Mouse (Mus musculus) midbrain, postnatal 0 days (tissue): Measurements from ENCODE around the gene Cc2d2b. TPM values are rescaled to one million over a fixed set of nuclear protein-coding genes. Genes with fewer than 3 reads are reported as not detected.

ENCODE experiments used
- ATAC-seq: fragments of 200-750 bp; cut with Nextera tagmentation; 2 replicates; pipeline ENCODE4 v1.8.0; 2017; ENCODE audit warnings: moderate number of reproducible peaks, mild to moderate bottlenecking, moderate TSS enrichment, moderate library complexity; ENCODE audit not compliant: low FRiP score
- DNase-seq: peaks from one replicate; pipeline ENCODE4 v3.0.0-alpha.2; 2015; ENCODE audit warnings: low spot score
- H3K27ac ChIP-seq: fragments of 300-500 bp; sonication (generic); 2 replicates; pipeline ENCODE4 v1.5.1; 2014; ENCODE audit warnings: low read depth, mild to moderate bottlenecking, low read length, mixed read lengths
- H3K27me3 ChIP-seq: fragments of 300-500 bp; sonication (generic); 2 replicates; pipeline ENCODE4 v1.6.1; 2014; ENCODE audit warnings: low read length, control low read depth, mixed read lengths; ENCODE audit not compliant: insufficient read depth
- H3K36me3 ChIP-seq: fragments of 300-500 bp; sonication (generic); 2 replicates; pipeline ENCODE4 v1.6.1; 2014; ENCODE audit warnings: low read length, control low read depth, mixed read lengths; ENCODE audit not compliant: insufficient read depth
- H3K4me1 ChIP-seq: fragments of 300-500 bp; sonication (generic); 2 replicates; pipeline ENCODE4 v1.6.1; 2014; ENCODE audit warnings: mild to moderate bottlenecking, control low read depth, antibody characterized with exemption, low read length, mixed read lengths; ENCODE audit not compliant: insufficient read depth
- H3K4me2 ChIP-seq: fragments of 300-500 bp; sonication (generic); 2 replicates; pipeline ENCODE4 v1.6.1; 2014; ENCODE audit warnings: low read depth, mild to moderate bottlenecking, low read length, mixed read lengths; ENCODE audit not compliant: poor library complexity, severe bottlenecking
- H3K4me3 ChIP-seq: fragments of 300-500 bp; sonication (generic); 2 replicates; pipeline ENCODE4 v1.5.1; 2014; ENCODE audit warnings: low read depth, mild to moderate bottlenecking, low read length, moderate library complexity
- H3K9ac ChIP-seq: fragments of 300-500 bp; sonication (generic); replicated peaks from 2 replicates; pipeline ENCODE4 v1.6.1; 2014; ENCODE audit warnings: mild to moderate bottlenecking, low read length, moderate library complexity, mixed read lengths; ENCODE audit not compliant: poor library complexity, severe bottlenecking
- H3K9me3 ChIP-seq: fragments of 300-500 bp; sonication (generic); 2 replicates; pipeline ENCODE4 v1.6.1; 2016; ENCODE audit warnings: low read length, control low read depth
- CTCF ChIP-seq: IDR thresholded peaks from 2 replicates; pipeline ENCODE4 v1.5.1; 2016; ENCODE audit warnings: antibody characterized with exemption, mild to moderate bottlenecking
- WGBS: fragments of 180-500 bp; shearing (Covaris S2); extraction: QIAGEN DNeasy Blood & Tissue Kit; methylation state at CpG from one replicate; pipeline ENCODE4 v1.1.7; 2014; 5-methylcytosine and 5-hydroxymethylcytosine counted together
- polyA plus RNA-seq: library from polyadenylated mRNA; unstranded; fragments of >200 nt; fragmentation: Nextera tagmentation; extraction: Ambion mirVana; gene quantifications from 2 replicates; pipeline ENCODE4 v1.2.1, GENCODE M21; 2015
- total RNA-seq: library from RNA; depleted of rRNA; stranded (reverse); fragments of >200 nt; gene quantifications from 2 replicates; pipeline ENCODE4 v1.2.3, GENCODE M21; 2014; rRNA removed

The Cc2d2b gene
- 0.57 TPM in 1 of 2 replicates, not detected in the other for total RNA-seq
- polyA plus RNA-seq: 0.28 and 0.31 TPM in 2 replicates

DNA sequence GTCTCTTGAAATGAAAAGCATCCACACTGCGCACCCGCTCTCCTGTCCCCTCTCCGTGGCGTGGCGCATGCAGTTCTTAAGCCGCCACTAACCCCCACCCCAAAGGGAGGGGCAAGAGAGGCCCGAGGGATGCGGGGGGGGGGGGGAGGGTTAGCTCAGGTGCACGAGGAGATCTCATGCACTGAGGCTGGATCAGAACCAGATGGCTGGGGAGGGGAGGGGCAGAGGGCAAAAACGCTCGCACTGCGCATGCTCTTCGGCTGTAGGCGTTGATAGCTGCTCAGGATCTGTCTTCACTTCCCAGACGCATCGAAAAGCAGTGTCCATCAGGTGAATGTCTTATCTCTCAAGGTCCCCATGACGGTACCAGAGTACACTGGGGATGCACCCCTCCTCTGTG is at the start of gene Cc2d2b:
TSS of gene Cc2d2b (plus strand) at position 195 of the 400 bp plus-strand sequence.
- Histone ChIP-seq H3K4me2 (no peak within 1 kb of the TSS), H3K27ac (no peak within 1 kb of the TSS), H3K36me3 (no peaks in the 10 kb centered on the region), H3K4me1 (no peaks in the 10 kb centered on the region), H3K27me3 (no peaks in the 10 kb centered on the region), H3K4me3 (no peak within 1 kb of the TSS), H3K9me3 (no peaks in the 10 kb centered on the region), H3K9ac (no peak within 1 kb of the TSS)
- TF ChIP-seq CTCF: no peak
- DNase-seq: no peak
- no peak for ATAC-seq
- 77% methylated on average over 14 of the region's 17 CpGs for WGBS

DNA sequence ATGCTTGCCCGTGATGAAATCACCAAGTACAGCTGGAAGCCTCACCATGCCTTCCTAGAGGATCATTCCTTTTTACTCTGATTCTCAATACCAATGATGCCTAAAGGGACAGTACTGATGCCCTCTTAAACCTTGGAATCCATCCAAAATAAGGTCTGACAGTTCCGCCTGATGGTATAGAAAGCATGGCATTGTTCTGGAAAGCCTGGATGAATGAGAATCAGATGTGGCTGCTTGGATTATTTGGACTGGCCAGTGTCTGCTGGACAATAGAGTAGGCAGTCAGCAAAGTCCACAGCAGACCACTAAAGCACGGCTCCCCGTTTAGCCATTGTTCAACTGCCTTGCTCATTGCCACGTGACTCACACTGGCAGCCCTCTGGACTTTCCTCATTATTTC is 48.7 kb upstream of the Cc2d2b start:
- H3K9me3 ChIP-seq: no peaks in the 10 kb centered on the region
- 28% methylated on average over 5 of the region's 5 CpGs for WGBS
- ATAC-seq (no peak), DNase-seq (no peak)
- H3K4me3 ChIP-seq: no peak overlapping the region
- H3K27me3 ChIP-seq: no peaks in the 10 kb centered on the region
- H3K27ac ChIP-seq: no peak overlapping the region
- no peaks in the 10 kb centered on the region for H3K36me3 ChIP-seq
- no peak overlapping the region for H3K9ac ChIP-seq
- H3K4me1 ChIP-seq: no peaks in the 10 kb centered on the region
- TF ChIP-seq CTCF: no peak
- no peak overlapping the region for H3K4me2 ChIP-seq

DNA sequence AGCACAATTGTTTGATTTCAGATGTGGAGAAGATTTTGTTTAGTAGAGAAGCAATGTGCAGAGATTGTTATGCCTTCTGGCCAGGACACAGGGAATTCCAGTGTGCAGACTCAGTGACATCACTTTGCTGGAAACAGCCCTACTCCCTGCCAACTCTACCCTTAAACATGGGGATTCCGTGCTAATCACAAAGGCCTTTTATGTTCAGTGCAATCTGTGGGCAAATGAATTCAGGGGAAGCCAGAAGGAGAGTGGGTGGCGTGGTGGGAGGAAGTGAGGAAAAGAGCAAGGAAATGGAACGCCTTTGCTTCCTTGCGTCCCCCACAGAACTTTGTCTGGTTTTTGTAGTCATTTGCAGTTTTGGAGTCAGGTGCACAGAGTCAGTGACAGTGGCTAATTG is 46.1 kb upstream of the Cc2d2b start:
- ATAC-seq (no peak), DNase-seq (peak; percentile 10)
- H3K9ac ChIP-seq: no peak overlapping the region
- no peaks in the 10 kb centered on the region for H3K4me1 ChIP-seq
- 44% methylated on average over 4 of the region's 4 CpGs for WGBS
- H3K36me3 ChIP-seq: no peaks in the 10 kb centered on the region
- H3K9me3 ChIP-seq: no peaks in the 10 kb centered on the region
- TF ChIP-seq CTCF: no peak
- H3K4me3 ChIP-seq: no peak overlapping the region
- no peaks in the 10 kb centered on the region for H3K27me3 ChIP-seq
- no peak overlapping the region for H3K4me2 ChIP-seq
- no peak overlapping the region for H3K27ac ChIP-seq

DNA sequence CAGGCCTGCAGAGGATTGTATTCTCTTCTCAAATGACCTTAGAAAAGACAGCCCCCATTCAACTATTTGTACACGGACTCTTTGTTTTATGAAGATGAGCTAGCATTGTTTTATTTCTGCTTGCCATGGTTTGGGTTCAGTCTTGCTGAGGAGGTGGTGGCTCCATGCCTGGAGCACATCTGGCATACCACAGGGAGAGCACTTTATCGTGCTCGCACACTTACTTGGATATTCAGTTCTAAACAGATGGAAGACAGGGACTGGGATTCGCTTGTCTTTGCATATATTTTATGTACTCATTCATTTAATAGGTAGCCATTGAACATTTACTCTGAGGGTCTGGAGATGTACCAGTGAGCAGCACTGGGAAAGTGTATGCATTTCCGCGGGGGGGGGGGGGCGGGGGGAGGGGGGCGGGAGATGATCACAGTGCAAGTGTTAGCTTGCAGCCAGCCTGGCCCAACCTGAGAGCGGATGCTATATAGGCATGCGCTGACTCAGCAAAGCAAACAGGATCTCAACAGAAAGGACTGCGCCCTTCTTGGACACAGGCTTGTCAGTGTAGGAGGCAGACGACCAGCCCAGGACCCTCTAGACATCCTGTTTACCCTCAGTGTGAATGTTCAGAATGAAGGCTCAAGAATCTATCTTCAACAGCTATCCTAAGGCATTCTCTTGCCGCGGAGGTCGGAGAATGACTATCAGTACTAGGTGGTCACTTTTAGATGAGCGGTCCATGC is 35.5 kb upstream of the Cc2d2b start:
- Histone ChIP-seq H3K4me3 (no peak overlapping the region), H3K27ac (no peak overlapping the region), H3K9me3 (no peaks in the 10 kb centered on the region), H3K9ac (no peak overlapping the region), H3K4me1 (no peaks in the 10 kb centered on the region), H3K36me3 (no peaks in the 10 kb centered on the region), H3K27me3 (no peaks in the 10 kb centered on the region), H3K4me2 (no peak overlapping the region)
- no peak for TF ChIP-seq CTCF
- ATAC-seq (no peak), DNase-seq (no peak)
- WGBS: 85% methylated on average over 16 of the region's 16 CpGs

DNA sequence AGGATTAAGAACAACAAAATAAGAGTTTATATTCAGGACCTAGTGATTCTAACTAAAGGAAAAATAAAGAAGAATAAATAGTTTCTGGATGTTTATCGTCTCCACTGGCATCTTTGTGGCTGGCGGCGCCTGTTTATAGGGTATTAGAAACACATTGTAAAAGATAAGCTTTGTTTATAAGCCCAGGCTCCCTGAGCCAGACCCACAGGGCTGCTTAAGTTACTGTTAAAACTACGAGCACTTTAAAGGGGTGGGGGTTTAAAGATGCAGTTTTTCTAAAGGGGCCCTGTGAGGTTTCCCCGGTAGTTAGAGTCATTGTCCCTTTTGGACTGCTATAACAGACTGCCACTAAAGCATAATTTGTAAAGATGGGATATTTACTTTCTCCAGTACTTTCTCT is 33.9 kb upstream of the Cc2d2b start:
- no peaks in the 10 kb centered on the region for H3K27me3 ChIP-seq
- H3K4me3 ChIP-seq: no peak overlapping the region
- H3K9me3 ChIP-seq: no peaks in the 10 kb centered on the region
- ATAC-seq (no peak), DNase-seq (no peak)
- no peak overlapping the region for H3K9ac ChIP-seq
- no peak overlapping the region for H3K4me2 ChIP-seq
- WGBS: 83% methylated on average over 5 of the region's 5 CpGs
- H3K36me3 ChIP-seq: no peaks in the 10 kb centered on the region
- H3K4me1 ChIP-seq: no peaks in the 10 kb centered on the region
- TF ChIP-seq CTCF: no peak
- no peak overlapping the region for H3K27ac ChIP-seq

DNA sequence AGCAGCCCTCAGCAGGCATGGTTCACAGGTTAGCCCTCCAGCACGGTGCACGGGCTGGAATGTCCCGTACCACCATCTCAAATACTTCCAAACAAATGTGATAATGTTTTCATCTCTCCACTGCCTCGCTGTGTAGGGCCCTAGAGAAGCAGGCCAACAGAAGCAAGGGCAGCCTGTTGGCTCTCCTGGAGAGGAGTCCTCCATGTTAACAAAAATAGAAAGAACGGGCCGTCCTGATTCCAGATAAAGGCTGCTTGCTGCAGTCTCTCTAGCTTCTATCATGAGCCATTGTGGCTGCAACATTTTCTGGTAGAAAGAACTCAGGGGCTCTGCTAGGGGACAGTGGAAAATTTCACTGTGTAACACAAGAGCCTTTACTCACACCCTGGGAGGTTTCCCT is 31.6 kb upstream of the Cc2d2b start:
- Histone ChIP-seq H3K9ac (no peak overlapping the region), H3K4me1 (no peaks in the 10 kb centered on the region), H3K27me3 (no peaks in the 10 kb centered on the region), H3K4me3 (no peak overlapping the region), H3K9me3 (no peaks in the 10 kb centered on the region), H3K4me2 (no peak overlapping the region), H3K27ac (no peak overlapping the region), H3K36me3 (no peaks in the 10 kb centered on the region)
- no peak for ATAC-seq
- 81% methylated on average over 6 of the region's 6 CpGs for WGBS
- no peak for DNase-seq
- no peak for TF ChIP-seq CTCF
